Mouse (Mus musculus): Measurements from ENCODE around the gene Spon2. TPM values are rescaled to one million over a fixed set of nuclear protein-coding genes. Genes with fewer than 3 reads are reported as not detected.

The Spon2 gene
- polyA plus RNA-seq, 1 experiment from 2014 or later = 19.7 TPM

DNA sequence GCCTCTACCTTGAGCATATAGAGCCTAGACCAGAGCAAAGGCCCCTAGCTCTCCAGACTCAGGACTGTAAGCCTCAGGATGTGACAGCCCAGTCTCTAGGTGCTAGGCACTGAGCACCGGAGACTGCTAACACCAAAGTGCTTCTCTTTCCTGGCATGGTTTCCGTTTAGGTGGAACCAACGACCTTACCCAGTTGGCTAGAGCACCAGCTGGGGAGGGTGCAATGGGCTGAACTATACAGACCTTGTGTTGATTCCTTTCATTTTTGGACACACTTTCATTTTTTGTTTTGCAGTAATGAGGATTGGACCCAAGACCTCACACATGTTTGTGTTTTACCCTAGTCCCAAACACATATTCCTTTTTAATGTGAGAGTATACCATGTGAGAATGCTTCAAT is 7.7 kb downstream of the Spon2 start:
- H3K9ac ChIP-seq (replicated peaks) = no peak overlapping the region
- H3K27ac ChIP-seq (ENCODE audit: low read depth) = no peak overlapping the region
- DNase-seq (no peak), ATAC-seq (no peak)
- H3K4me3 ChIP-seq (ENCODE audit: low read depth, low read length) = no peak overlapping the region
- no peaks in the 10 kb centered on the region for H3K9me3 ChIP-seq (ENCODE audit: low read length)
- no peaks in the 10 kb centered on the region for H3K27me3 ChIP-seq (ENCODE audit: insufficient read depth, low read length)
- no peak overlapping the region for H3K4me2 ChIP-seq (ENCODE audit: low read depth, low read length)
- H3K4me1 ChIP-seq (ENCODE audit: insufficient read depth) = no peaks in the 10 kb centered on the region
- 88% methylated on average over 3 of the region's 3 CpGs for WGBS (ENCODE audit: insufficient replicate concordance)
- no peaks in the 10 kb centered on the region for H3K36me3 ChIP-seq (replicated peaks; ENCODE audit: insufficient read depth, low read length)
- TF ChIP-seq CTCF (IDR thresholded peaks at IDR 0.05; ENCODE audit: low read depth) (no peak), EP300 (IDR thresholded peaks at IDR 0.05; ENCODE audit: low read depth) (no peak)

DNA sequence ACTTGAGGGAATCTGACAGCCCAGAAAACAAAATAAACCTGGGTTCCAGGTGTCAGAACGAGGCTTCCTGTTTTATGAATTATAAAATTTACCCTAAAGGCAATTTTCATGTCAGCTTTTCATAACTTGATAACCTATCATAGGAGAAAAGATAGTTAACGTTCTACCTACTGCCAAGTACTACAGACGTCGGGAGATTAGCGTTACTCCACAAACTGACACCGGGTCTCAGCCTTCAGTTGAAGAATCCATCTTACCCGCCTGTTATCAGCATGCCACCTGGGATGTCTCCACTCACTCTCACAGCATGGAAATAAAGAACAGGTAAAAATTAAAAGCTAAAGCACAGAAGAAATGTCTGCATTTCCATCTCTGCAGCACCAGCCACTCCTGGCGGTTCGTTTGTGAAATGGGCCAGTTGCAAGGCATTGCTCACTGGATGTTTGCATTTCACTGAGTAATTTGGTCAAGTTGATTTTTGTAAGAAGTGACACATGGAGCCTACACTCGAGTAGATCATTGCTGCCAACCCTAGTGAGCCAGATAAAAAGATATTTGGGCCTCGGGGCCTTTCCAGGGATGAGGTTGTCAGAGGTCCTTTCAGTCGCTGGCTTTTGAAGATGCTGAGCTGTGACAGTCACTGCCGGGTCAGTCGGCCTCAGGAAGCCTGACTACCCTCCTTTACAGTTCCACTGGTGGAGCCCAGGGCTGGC is 9.6 kb downstream of the Spon2 start:
- ATAC-seq (no peak), DNase-seq (no peak)

DNA sequence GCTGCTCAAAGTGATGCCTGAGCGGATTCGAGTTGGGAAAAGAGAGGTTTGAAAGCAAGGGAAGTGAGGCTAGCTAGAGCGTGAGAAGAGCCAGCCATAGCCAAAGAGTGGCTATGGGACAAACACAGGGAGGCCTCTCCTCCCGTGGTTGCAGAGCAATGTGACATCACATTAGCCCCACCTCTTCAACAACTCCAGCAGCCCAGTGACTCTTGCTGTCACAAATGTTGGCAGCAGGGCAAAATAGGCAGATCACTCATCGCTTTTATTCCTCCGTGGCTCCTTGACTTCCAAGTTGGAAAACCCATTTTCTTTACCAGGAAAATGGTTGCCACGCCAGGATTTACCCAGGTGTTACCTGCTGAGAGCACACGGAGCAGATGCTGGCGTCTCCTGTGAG is 11.1 kb downstream of the Spon2 start:
- DNase-seq (no peak), ATAC-seq (no peak)
- TF ChIP-seq EP300 (IDR thresholded peaks at IDR 0.05; ENCODE audit: low read depth) (no peak), CTCF (IDR thresholded peaks at IDR 0.05; ENCODE audit: low read depth) (no peak)
- no peak overlapping the region for H3K4me2 ChIP-seq (ENCODE audit: low read depth, low read length)
- no peak overlapping the region for H3K4me3 ChIP-seq (ENCODE audit: low read depth, low read length)
- 62% methylated on average over 9 of the region's 9 CpGs for WGBS (ENCODE audit: insufficient replicate concordance)
- no peaks in the 10 kb centered on the region for H3K36me3 ChIP-seq (replicated peaks; ENCODE audit: insufficient read depth, low read length)
- H3K4me1 ChIP-seq (ENCODE audit: insufficient read depth) = no peaks in the 10 kb centered on the region
- H3K9ac ChIP-seq (replicated peaks) = no peak overlapping the region
- H3K9me3 ChIP-seq (ENCODE audit: low read length) = no peaks in the 10 kb centered on the region
- no peaks in the 10 kb centered on the region for H3K27me3 ChIP-seq (ENCODE audit: insufficient read depth, low read length)
- no peak overlapping the region for H3K27ac ChIP-seq (ENCODE audit: low read depth)

More for the DNA sequence above, 9.6 kb downstream of the Spon2 start:
- Histone ChIP-seq H3K27me3 (ENCODE audit: insufficient read depth, low read length) (no peaks in the 10 kb centered on the region), H3K36me3 (replicated peaks; ENCODE audit: insufficient read depth, low read length) (no peaks in the 10 kb centered on the region), H3K9me3 (ENCODE audit: low read length) (no peaks in the 10 kb centered on the region), H3K4me2 (ENCODE audit: low read depth, low read length) (no peak overlapping the region), H3K27ac (ENCODE audit: low read depth) (no peak overlapping the region), H3K4me3 (ENCODE audit: low read depth, low read length) (no peak overlapping the region), H3K9ac (replicated peaks) (no peak overlapping the region), H3K4me1 (ENCODE audit: insufficient read depth) (no peaks in the 10 kb centered on the region)
- 58% methylated on average over 14 of the region's 14 CpGs for WGBS (ENCODE audit: insufficient replicate concordance)
- TF ChIP-seq CTCF (IDR thresholded peaks at IDR 0.05; ENCODE audit: low read depth) = no peak
- no peak for TF ChIP-seq EP300 (IDR thresholded peaks at IDR 0.05; ENCODE audit: low read depth)

DNA sequence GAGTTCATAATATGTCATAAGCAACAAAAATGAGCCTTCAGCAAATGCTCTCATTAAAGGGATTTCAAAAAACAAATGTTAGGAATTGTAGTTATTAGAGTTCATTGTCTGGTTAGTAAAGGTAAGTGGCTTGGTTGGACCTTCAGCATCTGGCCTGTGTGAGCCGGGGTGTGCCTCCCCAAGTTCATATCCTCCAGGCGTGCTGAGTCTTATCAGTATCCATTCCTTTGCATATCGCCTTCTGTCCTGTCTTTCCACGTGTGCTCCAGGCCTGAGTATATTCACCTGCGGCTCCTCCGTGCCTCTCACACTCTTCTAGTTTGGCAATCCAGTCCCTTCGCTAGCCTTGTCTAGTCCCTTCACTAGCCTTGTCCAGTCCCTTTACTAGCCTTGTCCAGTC is 11.9 kb downstream of the Spon2 start:
- ATAC-seq (no peak), DNase-seq (no peak)
- WGBS (ENCODE audit: insufficient replicate concordance) = 65% methylated on average over 7 of the region's 7 CpGs
- no peak overlapping the region for H3K4me2 ChIP-seq (ENCODE audit: low read depth, low read length)
- H3K4me1 ChIP-seq (ENCODE audit: insufficient read depth) = no peaks in the 10 kb centered on the region
- TF ChIP-seq EP300 (IDR thresholded peaks at IDR 0.05; ENCODE audit: low read depth) (no peak), CTCF (IDR thresholded peaks at IDR 0.05; ENCODE audit: low read depth) (no peak)
- H3K27ac ChIP-seq (ENCODE audit: low read depth) = no peak overlapping the region
- no peaks in the 10 kb centered on the region for H3K27me3 ChIP-seq (ENCODE audit: insufficient read depth, low read length)
- H3K9ac ChIP-seq (replicated peaks) = no peak overlapping the region
- H3K4me3 ChIP-seq (ENCODE audit: low read depth, low read length) = no peak overlapping the region
- H3K36me3 ChIP-seq (replicated peaks; ENCODE audit: insufficient read depth, low read length) = no peaks in the 10 kb centered on the region
- no peaks in the 10 kb centered on the region for H3K9me3 ChIP-seq (ENCODE audit: low read length)

DNA sequence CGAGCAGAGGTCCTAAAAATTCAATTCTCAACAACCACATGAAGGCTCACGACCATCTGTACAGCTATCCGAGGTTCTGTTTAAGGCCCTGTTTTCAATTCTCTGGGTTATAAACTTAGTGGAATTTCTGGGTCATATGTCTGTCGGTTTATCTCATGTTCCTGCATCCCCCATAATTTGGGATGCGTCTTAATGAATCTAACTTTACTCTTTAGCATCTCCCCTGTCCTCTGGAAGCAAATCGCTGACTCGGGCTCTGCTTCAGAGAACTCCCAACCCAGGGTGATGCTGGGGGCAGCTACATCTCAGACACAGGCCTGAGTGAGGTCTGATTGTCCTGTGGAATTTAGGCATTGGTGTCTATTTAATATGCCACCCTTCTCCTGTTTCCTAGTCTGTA is 14.0 kb downstream of the Spon2 start:
- H3K9me3 ChIP-seq (ENCODE audit: low read length) = no peaks in the 10 kb centered on the region
- TF ChIP-seq CTCF (IDR thresholded peaks at IDR 0.05; ENCODE audit: low read depth) (no peak), EP300 (IDR thresholded peaks at IDR 0.05; ENCODE audit: low read depth) (no peak)
- peak overlapping the region; percentile 65; the same call in 1 of the 2 replicates for H3K4me2 ChIP-seq (ENCODE audit: low read depth, low read length)
- no peak overlapping the region for H3K27ac ChIP-seq (ENCODE audit: low read depth)
- WGBS (ENCODE audit: insufficient replicate concordance) = 69% methylated on average over 7 of the region's 7 CpGs
- H3K4me1 ChIP-seq (ENCODE audit: insufficient read depth) = no peaks in the 10 kb centered on the region
- ATAC-seq (no peak), DNase-seq (no peak)
- no peaks in the 10 kb centered on the region for H3K36me3 ChIP-seq (replicated peaks; ENCODE audit: insufficient read depth, low read length)
- no peak overlapping the region for H3K4me3 ChIP-seq (ENCODE audit: low read depth, low read length)
- H3K27me3 ChIP-seq (ENCODE audit: insufficient read depth, low read length) = no peaks in the 10 kb centered on the region
- no peak overlapping the region for H3K9ac ChIP-seq (replicated peaks)

DNA sequence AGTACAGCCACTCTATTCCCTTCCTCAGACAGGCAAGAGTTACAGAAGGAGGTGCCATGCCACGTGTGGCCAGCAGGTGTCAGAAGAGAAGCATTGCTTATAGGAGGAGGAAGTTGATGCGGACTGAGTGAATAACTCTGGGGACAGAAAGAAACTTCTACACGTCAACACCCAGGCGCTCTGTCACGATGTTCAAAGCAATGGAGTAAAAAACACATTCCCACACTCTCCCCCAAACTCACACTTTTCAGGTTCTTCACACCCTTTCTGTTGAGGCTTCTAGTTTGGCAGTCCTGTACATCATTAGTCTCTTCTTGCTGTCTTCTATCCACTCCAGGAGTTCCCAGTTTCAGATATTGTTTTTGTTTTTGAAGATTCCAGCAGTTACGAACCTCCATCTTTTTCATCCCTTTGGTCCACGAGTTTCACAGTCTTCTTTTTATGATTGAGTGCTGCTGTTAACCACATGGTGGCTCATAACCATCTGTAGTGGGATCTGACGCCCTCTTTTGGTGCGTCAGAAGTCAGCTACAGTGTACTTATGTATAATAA is 14.5 kb downstream of the Spon2 start:
- Histone ChIP-seq H3K36me3 (replicated peaks; ENCODE audit: insufficient read depth, low read length) (no peaks in the 10 kb centered on the region), H3K27ac (ENCODE audit: low read depth) (no peak overlapping the region), H3K27me3 (ENCODE audit: insufficient read depth, low read length) (no peaks in the 10 kb centered on the region), H3K4me1 (ENCODE audit: insufficient read depth) (no peaks in the 10 kb centered on the region), H3K4me2 (ENCODE audit: low read depth, low read length) (peak overlapping the region; percentile 65), H3K4me3 (ENCODE audit: low read depth, low read length) (no peak overlapping the region), H3K9me3 (ENCODE audit: low read length) (no peaks in the 10 kb centered on the region), H3K9ac (replicated peaks) (no peak overlapping the region)
- WGBS (ENCODE audit: insufficient replicate concordance) = 13% methylated on average over 9 of the region's 9 CpGs
- DNase-seq (peak; percentile 85), ATAC-seq (peak; percentile 74)
- TF ChIP-seq CTCF (IDR thresholded peaks at IDR 0.05; ENCODE audit: low read depth) (peak; percentile 99), EP300 (IDR thresholded peaks at IDR 0.05; ENCODE audit: low read depth) (no peak)
